Mouse (Mus musculus): ENCODE measurements around the gene Trex1. TPM values are rescaled to one million over a fixed set of nuclear protein-coding genes. Genes with fewer than 3 reads are reported as not detected.

Trex1 gene
- total RNA-seq, 1 experiment from 2014 or later, result 13.7 TPM

GRCm38 (mm10) chr9:109051651-109052489 lies 7.7 kb downstream of the Trex1 start:
- no peak for DNase-seq

GRCm38 (mm10) chr9:109051011-109051501 lies 8.5 kb downstream of the Trex1 start:
- DNase-seq, result no peak

GRCm38 (mm10) chr9:109050674-109050997 lies 8.9 kb downstream of the Trex1 start:
- no peak for DNase-seq

GRCm38 (mm10) chr9:109049996-109050673 lies 9.4 kb downstream of the Trex1 start:
- DNase-seq, result no peak

GRCm38 (mm10) chr9:109049316-109049715 lies 10.2 kb downstream of the Trex1 start:
- DNase-seq, result no peak

GRCm38 (mm10) chr9:109046306-109046705 lies 13.2 kb downstream of the Trex1 start:
- peak; percentile 86 for DNase-seq

- no peak for DNase-seq
These were observed 18.2 kb downstream of the Trex1 start for GRCm38 (mm10) chr9:109041351-109041750.

GRCm38 (mm10) chr9:109040906-109041305 lies 18.6 kb downstream of the Trex1 start:
- no peak for DNase-seq

GRCm38 (mm10) chr9:109040216-109040615 lies 19.3 kb downstream of the Trex1 start:
- no peak for DNase-seq

GRCm38 (mm10) chr9:109039681-109040080 lies 19.9 kb downstream of the Trex1 start:
- DNase-seq, result no peak

GRCm38 (mm10) chr9:109038901-109039364 lies 20.6 kb downstream of the Trex1 start:
- peak; percentile 74 for DNase-seq

GRCm38 (mm10) chr9:109038086-109038895 lies 21.2 kb downstream of the Trex1 start, which contains the start of gene Shisa5:
TSS of gene Shisa5 (plus strand) at chr9:109038565.
- DNase-seq, result peak; percentile 93

GRCm38 (mm10) chr9:109032435-109032834 lies 27.1 kb downstream of the Trex1 start:
- DNase-seq, result no peak

GRCm38 (mm10) chr9:109031686-109032085 lies 27.8 kb downstream of the Trex1 start:
- DNase-seq, result no peak

GRCm38 (mm10) chr9:109031001-109031400 lies 28.5 kb downstream of the Trex1 start:
- DNase-seq, result no peak

GRCm38 (mm10) chr9:109030312-109030711 lies 29.2 kb downstream of the Trex1 start:
- DNase-seq, result no peak

GRCm38 (mm10) chr9:109028919-109029318 lies 30.6 kb downstream of the Trex1 start:
- no peak for DNase-seq

GRCm38 (mm10) chr9:109028421-109028820 lies 31.1 kb downstream of the Trex1 start:
- no peak for DNase-seq

GRCm38 (mm10) chr9:109027521-109027920 lies 32.0 kb downstream of the Trex1 start:
- DNase-seq, result peak; percentile 44

GRCm38 (mm10) chr9:109022866-109023685 lies 36.5 kb downstream of the Trex1 start:
- DNase-seq, result peak; percentile 61

- no peak for DNase-seq
These were observed 38.1 kb downstream of the Trex1 start for GRCm38 (mm10) chr9:109021428-109021827.
